Mouse (Mus musculus) CH12.LX (cell line): Measurements from ENCODE around the gene Sema6c. TPM values are rescaled to one million over a fixed set of nuclear protein-coding genes. Genes with fewer than 3 reads are reported as not detected.

ENCODE experiments used
- DNase-seq: peaks from one replicate; pipeline ENCODE4 v3.0.0-alpha.2; 2013; ENCODE audit errors: extremely low read depth
- H3K27ac ChIP-seq: 2 replicates; pipeline ENCODE4 v1.5.1; 2012; ENCODE audit warnings: low read depth, mild to moderate bottlenecking, control low read depth, moderate library complexity; ENCODE audit not compliant: insufficient read depth
- H3K27me3 ChIP-seq: replicated peaks from 2 replicates; pipeline ENCODE3; 2012; ENCODE audit warnings: inconsistent platforms
- H3K36me3 ChIP-seq, 2 experiments: replicated peaks in 1 of 2; 2 replicates each; pipeline versions ENCODE3 to v1.6.1; 2012; ENCODE audit warnings: inconsistent platforms in 1 of 2, low read length in 1 of 2, mild to moderate bottlenecking in 1 of 2, mixed read lengths in 1 of 2, moderate library complexity in 1 of 2; ENCODE audit not compliant: control insufficient read depth in 1 of 2, insufficient read depth in 1 of 2
- H3K4me1 ChIP-seq, 2 experiments: 2 replicates each; pipeline ENCODE4 v1.6.1; 2012; ENCODE audit warnings: inconsistent platforms in 1 of 2, moderate library complexity in 1 of 2; ENCODE audit not compliant: insufficient read depth in 2 of 2, control insufficient read depth in 1 of 2
- H3K4me2 ChIP-seq: 2 replicates; pipeline ENCODE4 v1.6.1; 2012; ENCODE audit warnings: low read depth, mild to moderate bottlenecking, control low read depth; ENCODE audit not compliant: poor library complexity, insufficient read depth, severe bottlenecking
- H3K4me3 ChIP-seq, 3 experiments: fragments of 150-350 bp in 1 of 3; sonication (generic) in 1 of 3; replicated peaks in 1 of 3; 2 replicates each; pipeline versions ENCODE3 to v1.5.1; 2011 to 2012; ENCODE audit warnings: low read depth in 2 of 3, low read length in 2 of 3, mild to moderate bottlenecking in 2 of 3, moderate library complexity in 2 of 3, control low read depth in 1 of 3, improper control_type of control experiment in 1 of 3, inconsistent platforms in 1 of 3, mixed read lengths in 1 of 3; ENCODE audit not compliant: poor library complexity in 1 of 3
- H3K79me2 ChIP-seq: replicated peaks from 2 replicates; pipeline ENCODE4 v1.6.1; 2012; ENCODE audit warnings: mild to moderate bottlenecking, moderate library complexity; ENCODE audit not compliant: control insufficient read depth, poor library complexity, insufficient read depth, severe bottlenecking; ENCODE audit errors: extremely low read depth
- H3K9ac ChIP-seq: 2 replicates; pipeline ENCODE4 v1.6.1; 2012; ENCODE audit warnings: low read depth, mild to moderate bottlenecking, control low read depth, moderate library complexity; ENCODE audit not compliant: insufficient read depth
- H3K9me3 ChIP-seq: replicated peaks from 2 replicates; pipeline ENCODE3; 2012; ENCODE audit warnings: low read length, inconsistent platforms, mixed read lengths
- BHLHE40 ChIP-seq: IDR thresholded peaks from 2 replicates; pipeline ENCODE4 v1.6.1; 2011; ENCODE audit warnings: mild to moderate bottlenecking, low read depth, low read length, improper control_type of control experiment
- CHD1 ChIP-seq: IDR thresholded peaks from 2 replicates; pipeline ENCODE4 v1.6.1; 2012; ENCODE audit warnings: low read depth, low read length, improper control_type of control experiment, inconsistent platforms
- CTCF ChIP-seq, 2 experiments: IDR thresholded peaks in 1 of 2; conservative IDR thresholded peaks in 1 of 2; 2 replicates each; pipeline ENCODE4 v1.5.1; 2011 to 2012; ENCODE audit warnings: low read depth in 2 of 2, low read length in 2 of 2, improper control_type of control experiment in 1 of 2, inconsistent platforms in 1 of 2, mild to moderate bottlenecking in 1 of 2, moderate library complexity in 1 of 2
- E2F4 ChIP-seq: IDR thresholded peaks from 2 replicates; pipeline ENCODE4 v1.6.1; 2011; ENCODE audit warnings: low read depth, low read length, improper control_type of control experiment; ENCODE audit not compliant: insufficient replicate concordance
- EP300 ChIP-seq: IDR thresholded peaks from 2 replicates; pipeline ENCODE4 v1.6.1; 2011; ENCODE audit warnings: low read length, improper control_type of control experiment
- ETS1 ChIP-seq: conservative IDR thresholded peaks from 2 replicates; pipeline ENCODE4 v1.6.1; 2012; ENCODE audit warnings: low read depth, mild to moderate bottlenecking, inconsistent platforms, low read length, improper control_type of control experiment, moderate library complexity
- GABPA ChIP-seq: IDR thresholded peaks from 2 replicates; pipeline ENCODE4 v1.6.1; 2012; ENCODE audit warnings: low read depth, low read length, improper control_type of control experiment, inconsistent platforms; ENCODE audit not compliant: insufficient replicate concordance
- IRF4 ChIP-seq: IDR thresholded peaks from 2 replicates; pipeline ENCODE4 v1.6.1; 2014; ENCODE audit warnings: low read depth, mild to moderate bottlenecking, inconsistent platforms, low read length, improper control_type of control experiment
- JUN ChIP-seq: IDR thresholded peaks from 2 replicates; pipeline ENCODE4 v1.6.1; 2011; ENCODE audit warnings: low read depth, mild to moderate bottlenecking, low read length, improper control_type of control experiment, moderate library complexity; ENCODE audit not compliant: insufficient read depth
- MAFK ChIP-seq: IDR thresholded peaks from 2 replicates; pipeline ENCODE4 v1.6.1; 2011; ENCODE audit warnings: low read length, improper control_type of control experiment; ENCODE audit not compliant: insufficient replicate concordance
- MAX ChIP-seq: IDR thresholded peaks from 2 replicates; pipeline ENCODE4 v1.6.1; 2011; ENCODE audit warnings: low read length, improper control_type of control experiment
- MAZ ChIP-seq: IDR thresholded peaks from 2 replicates; pipeline ENCODE4 v1.6.1; 2012; ENCODE audit warnings: low read depth, mild to moderate bottlenecking, inconsistent platforms, low read length, improper control_type of control experiment, moderate library complexity
- MEF2A ChIP-seq: IDR thresholded peaks from 2 replicates; pipeline ENCODE4 v1.6.1; 2014; ENCODE audit warnings: low read depth, mild to moderate bottlenecking, inconsistent platforms, low read length, improper control_type of control experiment, borderline replicate concordance
- MXI1 ChIP-seq: IDR thresholded peaks from 2 replicates; pipeline ENCODE4 v1.6.1; 2011; ENCODE audit warnings: mild to moderate bottlenecking, low read depth, low read length, improper control_type of control experiment
- MYC ChIP-seq: IDR thresholded peaks from 2 replicates; pipeline ENCODE4 v1.6.1; 2011; ENCODE audit warnings: low read depth, mild to moderate bottlenecking, improper control_type of control experiment, low read length
- NELFE ChIP-seq: IDR thresholded peaks from 2 replicates; pipeline ENCODE4 v1.6.1; 2011; ENCODE audit warnings: low read depth, low read length, improper control_type of control experiment
- NRF1 ChIP-seq: IDR thresholded peaks from 2 replicates; pipeline ENCODE4 v1.6.1; 2014; ENCODE audit warnings: low read depth, mild to moderate bottlenecking, inconsistent platforms, low read length, improper control_type of control experiment, moderate library complexity
- PAX5 ChIP-seq: IDR thresholded peaks from 2 replicates; pipeline ENCODE4 v1.6.1; 2012; ENCODE audit warnings: low read length, inconsistent platforms, mixed read lengths
- POLR2A ChIP-seq: IDR thresholded peaks from 2 replicates; pipeline ENCODE4 v1.6.1; 2011; ENCODE audit warnings: low read depth, mild to moderate bottlenecking, improper control_type of control experiment, low read length
- RAD21 ChIP-seq: IDR thresholded peaks from 2 replicates; pipeline ENCODE4 v1.6.1; 2011; ENCODE audit warnings: low read depth, mild to moderate bottlenecking, low read length, improper control_type of control experiment, moderate library complexity
- RCOR1 ChIP-seq: conservative IDR thresholded peaks from 2 replicates; pipeline ENCODE4 v1.6.1; 2012; ENCODE audit warnings: low read depth, mild to moderate bottlenecking, inconsistent platforms, low read length, improper control_type of control experiment
- SIN3A ChIP-seq: IDR thresholded peaks from 2 replicates; pipeline ENCODE4 v1.6.1; 2012; ENCODE audit warnings: low read length, improper control_type of control experiment, inconsistent platforms
- TBP ChIP-seq: conservative IDR thresholded peaks from 2 replicates; pipeline ENCODE4 v1.6.1; 2011; ENCODE audit warnings: low read depth, low read length, improper control_type of control experiment
- TCF12 ChIP-seq: IDR thresholded peaks from 2 replicates; pipeline ENCODE4 v1.6.1; 2014; ENCODE audit warnings: low read depth, mild to moderate bottlenecking, inconsistent platforms, low read length, improper control_type of control experiment
- UBTF ChIP-seq: IDR thresholded peaks from 2 replicates; pipeline ENCODE4 v1.6.1; 2012; ENCODE audit warnings: low read depth, mild to moderate bottlenecking, inconsistent platforms, low read length, improper control_type of control experiment, moderate library complexity
- USF1 ChIP-seq: IDR thresholded peaks from 2 replicates; pipeline ENCODE4 v1.6.1; 2014; ENCODE audit warnings: low read depth, mild to moderate bottlenecking, inconsistent platforms, low read length, improper control_type of control experiment
- USF2 ChIP-seq: conservative IDR thresholded peaks from 2 replicates; pipeline ENCODE4 v1.6.1; 2011; ENCODE audit warnings: low read depth, low read length, improper control_type of control experiment
- ZC3H11A ChIP-seq: IDR thresholded peaks from 2 replicates; pipeline ENCODE4 v1.6.1; 2012; ENCODE audit warnings: low read depth, mild to moderate bottlenecking, inconsistent platforms, low read length, improper control_type of control experiment
- ZKSCAN1 ChIP-seq: IDR thresholded peaks from 2 replicates; pipeline ENCODE4 v1.6.1; 2012; ENCODE audit warnings: low read depth, inconsistent platforms, low read length, improper control_type of control experiment, borderline replicate concordance
- ZMIZ1 ChIP-seq: IDR thresholded peaks from 2 replicates; pipeline ENCODE4 v1.6.1; 2012; ENCODE audit warnings: low read depth, mild to moderate bottlenecking, inconsistent platforms, low read length, improper control_type of control experiment
- ZNF384 ChIP-seq: IDR thresholded peaks from 2 replicates; pipeline ENCODE4 v1.6.1; 2012; ENCODE audit warnings: low read depth, low read length, improper control_type of control experiment, inconsistent platforms
- dilution Hi-C: fragments of 300-500 bp; cut with MboI; formaldehyde crosslinking; loops from 2 replicates; pipeline ENCODE4 v1.14.3; 2020; ENCODE audit warnings: low sequenced_read_pairs; ENCODE audit not compliant: extremely low pct_unique_long_range_greater_than_20kb, extremely low pct_ligation_motif_present
- in situ Hi-C: fragments of 300-500 bp; cut with MboI; formaldehyde crosslinking; loops from 3 replicates; pipeline ENCODE4 v1.14.3; 2019; ENCODE audit warnings: low sequenced_read_pairs, low pct_ligation_motif_present, low pct_unique_long_range_greater_than_20kb, mixed read lengths
- polyA plus RNA-seq: library from polyadenylated mRNA; unstranded; fragments of >175 nt; gene quantifications from 2 replicates; pipeline ENCODE4 v1.2.1, GENCODE M21; 2012; ENCODE audit warnings: low read depth; ENCODE audit not compliant: insufficient read length
- total RNA-seq, 2 experiments: library from RNA; depleted of rRNA; stranded (reverse); fragments of 300-350 nt in 1 of 2; fragments of >200 nt in 1 of 2; gene quantifications; 2 replicates each; pipeline ENCODE4 v1.2.3; 2012 to 2014

The Sema6c gene
- total and polyA plus RNA-seq, 3 experiments, result 0.30 to 0.53 TPM; not detected in 1

GRCm38 (mm10) chr3:95140795-95141194 lies 19.5 kb upstream of the Sema6c start:
- in situ Hi-C loops (loop anchor here (10.0 kb wide), 1 partner anchor 74 kb away; the partner anchor contains the start of gene Gabpb2), dilution Hi-C loops (no loop called here)
- TF ChIP-seq ETS1 (no peak), ZKSCAN1 (peak; percentile 66), JUN (no peak), RAD21 (no peak)
- Histone ChIP-seq H3K27ac (peak overlapping the region; percentile 81), H3K9me3 (no peaks in the 10 kb centered on the region), H3K9ac (peak overlapping the region; percentile 72; the same call in 1 of the 2 replicates), H3K36me3 (peaks cover 19 to 22% of the 10 kb centered on the region in 2 experiments), H3K27me3 (no peaks in the 10 kb centered on the region), H3K4me2 (peak overlapping the region; percentile 69), H3K4me1 (peaks cover 15 to 41% of the 10 kb centered on the region in 2 experiments), H3K79me2 (peaks cover 12% of the 10 kb centered on the region), H3K4me3 (peak overlapping the region; percentile 51 to 65 (median 61))
- DNase-seq, result no peak

- Histone ChIP-seq H3K9ac (peak overlapping the region; percentile 72), H3K36me3 (peaks cover 19 to 22% of the 10 kb centered on the region in 2 experiments), H3K9me3 (no peaks in the 10 kb centered on the region), H3K4me1 (peaks cover 15 to 35% of the 10 kb centered on the region in 2 experiments), H3K4me2 (peak overlapping the region; percentile 69), H3K27ac (peak overlapping the region; percentile 81), H3K27me3 (no peaks in the 10 kb centered on the region), H3K4me3 (peak overlapping the region; percentile 51 to 65 (median 61)), H3K79me2 (peaks cover 5% of the 10 kb centered on the region)
- DNase-seq, result peak; percentile 65
- in situ Hi-C loops (loop anchor here (10.0 kb wide), 1 partner anchor 73 kb away; the partner anchor contains the start of gene Gabpb2), dilution Hi-C loops (no loop called here)
- no peak for TF ChIP-seq ZC3H11A
- TF ChIP-seq BHLHE40, result no peak
- no peak for TF ChIP-seq USF2
- no peak for TF ChIP-seq RAD21
- TF ChIP-seq MAFK, result no peak
- TF ChIP-seq GABPA, result no peak
- TF ChIP-seq E2F4, result no peak
- 0 out of 2 replicates have a peak, but pooled peaks have one; percentile 14 for TF ChIP-seq NRF1
- no peak for TF ChIP-seq MYC
- TF ChIP-seq EP300, result no peak
- TF ChIP-seq TBP, result peak; percentile 85
- no peak for TF ChIP-seq CTCF (conservative IDR thresholded peaks at IDR 0.05 in 1 of 2, IDR thresholded peaks at IDR 0.05 in 1 of 2; ENCODE audit: low read depth in 2 of 2, low read length in 2 of 2)
- TF ChIP-seq TCF12, result 0 out of 2 replicates have a peak, but pooled peaks have one; percentile 20
- 0 out of 2 replicates have a peak, but pooled peaks have one; percentile 30 for TF ChIP-seq MAZ
- peak; percentile 71 for TF ChIP-seq UBTF
- no peak for TF ChIP-seq USF1
- no peak for TF ChIP-seq ZNF384
- no peak for TF ChIP-seq MXI1
- TF ChIP-seq PAX5, result no peak
- TF ChIP-seq ZMIZ1, result no peak
- no peak for TF ChIP-seq IRF4
- TF ChIP-seq MAX, result no peak
- TF ChIP-seq MEF2A, result peak; percentile 31; the same call in 1 of the 2 replicates
- peak; percentile 40 for TF ChIP-seq SIN3A
- no peak for TF ChIP-seq CHD1
- TF ChIP-seq ETS1, result no peak
- TF ChIP-seq POLR2A, result no peak
- no peak for TF ChIP-seq RCOR1
- TF ChIP-seq NELFE, result no peak; the same call in 1 of the 2 replicates
Observed at GRCm38 (mm10) chr3:95141474-95141873, 18.8 kb upstream of the Sema6c start.
